Mouse (Mus musculus) liver, postnatal 0 days (tissue): Measurements from ENCODE around the gene Rad51b.

Experiments
- CTCF ChIP-seq: sonication (generic); IDR thresholded peaks from 2 replicates; pipeline ENCODE4 v1.5.1; 2016; ENCODE audit warnings: antibody characterized with exemption, low read depth
- EP300 ChIP-seq: IDR thresholded peaks from 2 replicates; pipeline ENCODE4 v1.6.1; 2016; ENCODE audit warnings: antibody characterized with exemption, low read depth, mild to moderate bottlenecking

GRCm38 (mm10) chr12:79732355-79733115 lies 435.5 kb downstream of the Rad51b start:
- no peak for TF ChIP-seq CTCF
- peak; percentile 55; the same call in 1 of the 2 replicates for TF ChIP-seq EP300
